Mouse (Mus musculus): Measurements from ENCODE around the gene Tsnaxip1.

DNA sequence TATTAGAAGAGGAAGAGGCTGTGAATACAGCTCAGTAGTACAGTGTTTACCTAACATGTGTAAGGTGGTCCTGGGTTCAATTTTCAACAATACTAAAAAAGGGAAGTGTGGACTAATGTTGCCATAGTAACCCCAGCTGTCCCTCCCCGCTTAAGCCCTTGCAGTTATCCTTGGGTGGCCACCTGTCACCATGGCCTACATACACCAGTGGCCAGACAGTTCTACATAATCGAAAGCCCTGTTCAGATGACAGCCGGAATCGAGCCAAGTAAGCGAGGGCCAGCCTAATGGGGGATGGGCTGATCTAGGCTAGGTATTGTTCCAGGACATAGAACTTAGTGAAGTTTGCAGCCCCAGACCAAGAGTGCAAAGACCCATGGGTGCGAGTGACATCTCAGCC, 9.5 kb downstream of the Tsnaxip1 start:
- TF ChIP-seq CTCF (IDR thresholded peaks at IDR 0.05; ENCODE audit: borderline replicate concordance, extremely low read depth, insufficient read depth, insufficient read length) = no peak
- no peak for TF ChIP-seq POLR2A (IDR thresholded peaks at IDR 0.05; ENCODE audit: borderline replicate concordance, extremely low read depth, insufficient read depth, insufficient read length, poor library complexity, severe bottlenecking)
